Mouse (Mus musculus) liver, embryonic 11.5 days (tissue): Measurements from ENCODE around the gene Brd3. TPM values are rescaled to one million over a fixed set of nuclear protein-coding genes. Genes with fewer than 3 reads are reported as not detected.

Experiments
- ATAC-seq: fragments of 200-750 bp; cut with Nextera tagmentation; replicated peaks from 2 replicates; pipeline ENCODE4 v1.8.0; 2017; ENCODE audit warnings: moderate number of reproducible peaks, mild to moderate bottlenecking, moderate TSS enrichment, moderate library complexity; ENCODE audit not compliant: low FRiP score
- DNase-seq: peaks from one replicate; pipeline ENCODE4 v3.0.0-alpha.2; 2017; ENCODE audit warnings: low spot score
- H3K27ac ChIP-seq: fragments of 300-500 bp; sonication (generic); 2 replicates; pipeline ENCODE4 v1.5.1; 2014; ENCODE audit warnings: mild to moderate bottlenecking, low read depth, low read length, control low read depth
- H3K27me3 ChIP-seq: fragments of 300-500 bp; sonication (generic); replicated peaks from 2 replicates; pipeline ENCODE4 v1.6.1; 2014; ENCODE audit warnings: low read length, mixed read lengths; ENCODE audit not compliant: control insufficient read depth, insufficient read depth
- H3K36me3 ChIP-seq: fragments of 300-500 bp; sonication (generic); 2 replicates; pipeline ENCODE4 v1.6.1; 2014; ENCODE audit warnings: mild to moderate bottlenecking, low read length, moderate library complexity, mixed read lengths; ENCODE audit not compliant: control insufficient read depth, insufficient read depth
- H3K4me1 ChIP-seq: fragments of 300-500 bp; sonication (generic); replicated peaks from 2 replicates; pipeline ENCODE4 v1.6.1; 2014; ENCODE audit warnings: low read length, mixed read lengths; ENCODE audit not compliant: control insufficient read depth, insufficient read depth
- H3K4me2 ChIP-seq: fragments of 300-500 bp; sonication (generic); 2 replicates; pipeline ENCODE4 v1.6.1; 2014; ENCODE audit warnings: mild to moderate bottlenecking, control low read depth, moderate library complexity
- H3K4me3 ChIP-seq: fragments of 300-500 bp; sonication (generic); 2 replicates; pipeline ENCODE4 v1.5.1; 2014; ENCODE audit warnings: low read depth, low read length, control low read depth
- H3K9ac ChIP-seq: fragments of 300-500 bp; sonication (generic); 2 replicates; pipeline ENCODE4 v1.6.1; 2014; ENCODE audit warnings: low read depth, low read length, control low read depth
- H3K9me3 ChIP-seq: fragments of 300-500 bp; sonication (generic); 2 replicates; pipeline ENCODE4 v1.6.1; 2016; ENCODE audit warnings: low read length, inconsistent platforms, mixed read lengths; ENCODE audit not compliant: control insufficient read depth
- WGBS: fragments of 180-500 bp; shearing (Covaris S2); extraction: QIAGEN DNeasy Blood & Tissue Kit; methylation state at CpG from one replicate; pipeline ENCODE4 v1.1.7; 2014; 5-methylcytosine and 5-hydroxymethylcytosine counted together
- polyA plus RNA-seq: library from polyadenylated mRNA; unstranded; fragments of >200 nt; fragmentation: Nextera tagmentation; extraction: Ambion mirVana; gene quantifications from 2 replicates; pipeline ENCODE4 v1.2.1, GENCODE M21; 2014

Gene Brd3
- polyA plus RNA-seq, 1 experiment from 2014 or later, result 113 TPM

DNA sequence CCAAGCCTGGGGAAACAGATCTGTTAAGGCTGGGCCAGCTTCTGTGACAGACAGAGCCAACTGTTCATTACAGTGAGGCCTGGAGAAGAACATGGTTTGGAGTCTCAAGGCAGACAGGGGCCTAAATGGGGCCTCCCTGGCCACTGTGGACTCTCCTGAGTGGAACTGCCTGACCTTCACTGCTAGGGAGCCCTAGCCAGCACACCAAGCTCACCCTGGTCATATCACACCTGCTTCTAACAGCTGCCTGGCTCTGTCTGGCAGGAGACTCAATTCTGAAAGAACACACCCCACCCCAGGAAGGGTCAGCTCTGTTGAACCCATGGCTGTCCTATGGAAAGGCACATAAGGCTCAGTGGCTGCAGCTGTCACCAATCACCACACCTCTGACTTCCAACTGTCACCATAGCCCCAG is 36.3 kb downstream of the Brd3 start:
- no peak for ATAC-seq
- DNase-seq, result no peak
- peak overlapping the region; percentile 51 for H3K4me2 ChIP-seq
- peak overlapping the region; percentile 18 for H3K4me3 ChIP-seq
- no peaks in the 10 kb centered on the region for H3K9me3 ChIP-seq
- H3K9ac ChIP-seq, result peak overlapping the region; percentile 59
- H3K27ac ChIP-seq, result peak overlapping the region; percentile 91
- H3K4me1 ChIP-seq, result peaks cover 60% of the 10 kb centered on the region
- H3K36me3 ChIP-seq, result peaks cover 2% of the 10 kb centered on the region
- H3K27me3 ChIP-seq, result no peaks in the 10 kb centered on the region

GRCm38 (mm10) chr2:27470535-27470934 is 36.9 kb downstream of the Brd3 start:
- H3K9ac ChIP-seq, result peak overlapping the region; percentile 59
- no peak for DNase-seq
- peaks cover 4% of the 10 kb centered on the region for H3K36me3 ChIP-seq
- H3K27ac ChIP-seq, result peak overlapping the region; percentile 91
- peaks cover 60% of the 10 kb centered on the region for H3K4me1 ChIP-seq
- peak overlapping the region; percentile 18; the same call in 1 of the 2 replicates for H3K4me3 ChIP-seq
- peak; percentile 77 for ATAC-seq
- no peaks in the 10 kb centered on the region for H3K27me3 ChIP-seq
- no peaks in the 10 kb centered on the region for H3K9me3 ChIP-seq
- H3K4me2 ChIP-seq, result peak overlapping the region; percentile 51
- WGBS, result 53% methylated on average over 2 of the region's 2 CpGs

DNA sequence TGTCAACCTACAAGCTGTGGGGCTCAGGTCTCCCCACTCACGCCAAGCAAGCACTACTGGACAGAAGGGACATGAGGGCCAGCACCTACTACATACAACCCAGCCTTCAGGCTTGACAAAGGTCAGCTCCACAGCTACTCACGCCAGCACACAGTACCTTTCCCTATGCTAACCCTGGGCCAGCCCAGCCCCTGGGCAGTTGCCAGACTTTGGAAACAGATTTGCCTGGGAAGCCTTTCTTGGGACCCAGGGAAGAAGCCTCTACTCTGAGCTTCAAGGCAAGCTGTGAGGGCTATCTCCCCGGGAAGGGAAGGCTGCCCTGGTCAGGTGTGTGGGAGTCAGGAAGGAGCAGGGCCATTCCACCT is 37.5 kb downstream of the Brd3 start:
- WGBS, result 57% methylated on average over 3 of the region's 3 CpGs
- peak overlapping the region; percentile 52 for H3K9ac ChIP-seq
- DNase-seq, result no peak

GRCm38 (mm10) chr2:27469292-27469990 is 38.0 kb downstream of the Brd3 start:
- peak overlapping the region; percentile 91 for H3K27ac ChIP-seq
- no peak overlapping the region for H3K4me3 ChIP-seq
- peak overlapping the region; percentile 51 for H3K4me2 ChIP-seq
- peaks cover 60% of the 10 kb centered on the region for H3K4me1 ChIP-seq
- H3K36me3 ChIP-seq, result peaks cover 5% of the 10 kb centered on the region
- 67% methylated on average over 4 of the region's 4 CpGs for WGBS
- DNase-seq (no peak), ATAC-seq (no peak)
- no peaks in the 10 kb centered on the region for H3K9me3 ChIP-seq
- peak overlapping the region; percentile 52 for H3K9ac ChIP-seq
- no peaks in the 10 kb centered on the region for H3K27me3 ChIP-seq

More for the DNA sequence above, 37.5 kb downstream of the Brd3 start:
- Histone ChIP-seq H3K4me1 (peaks cover 60% of the 10 kb centered on the region), H3K4me2 (peak overlapping the region; percentile 51), H3K4me3 (no peak overlapping the region), H3K36me3 (peaks cover 5% of the 10 kb centered on the region), H3K27ac (peak overlapping the region; percentile 91), H3K9me3 (no peaks in the 10 kb centered on the region), H3K27me3 (no peaks in the 10 kb centered on the region)
- ATAC-seq, result no peak

DNA sequence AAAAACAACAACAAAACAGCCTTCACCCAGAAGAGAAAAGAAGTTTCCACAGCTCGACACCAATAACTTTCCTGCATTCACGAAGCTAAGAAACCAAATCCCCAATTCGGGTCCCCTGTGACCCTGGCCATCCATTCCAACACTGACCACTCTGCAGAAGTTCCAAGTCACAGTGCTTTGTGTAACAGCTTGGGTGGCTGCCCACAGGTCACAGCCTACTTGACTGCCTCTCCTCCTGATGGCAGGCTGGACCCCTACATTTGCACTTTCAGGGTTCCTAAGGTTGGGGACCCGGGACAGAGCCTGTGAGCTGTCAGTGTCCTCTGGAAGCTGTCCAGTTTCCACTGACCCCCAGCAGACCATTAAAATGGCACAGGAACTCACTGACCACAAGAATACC is 44.6 kb downstream of the Brd3 start:
- H3K27me3 ChIP-seq, result no peaks in the 10 kb centered on the region
- ATAC-seq, result no peak
- no peak overlapping the region for H3K9ac ChIP-seq
- H3K27ac ChIP-seq, result no peak overlapping the region
- WGBS, result 90% methylated on average over 4 of the region's 4 CpGs
- H3K9me3 ChIP-seq, result no peaks in the 10 kb centered on the region
- no peak for DNase-seq
- H3K4me1 ChIP-seq, result 0 out of 2 replicates have a peak, but pooled peaks cover under 1% of the 10 kb centered on the region
- no peak overlapping the region for H3K4me2 ChIP-seq
- H3K36me3 ChIP-seq, result peaks cover 54% of the 10 kb centered on the region
- H3K4me3 ChIP-seq, result no peak overlapping the region

GRCm38 (mm10) chr2:27461881-27462660 is 45.4 kb downstream of the Brd3 start:
- H3K4me2 ChIP-seq, result no peak overlapping the region
- H3K36me3 ChIP-seq, result peaks cover 60% of the 10 kb centered on the region
- no peaks in the 10 kb centered on the region for H3K4me1 ChIP-seq
- ATAC-seq (no peak), DNase-seq (no peak)
- no peak overlapping the region for H3K4me3 ChIP-seq
- no peak overlapping the region for H3K27ac ChIP-seq
- H3K9me3 ChIP-seq, result no peaks in the 10 kb centered on the region
- H3K9ac ChIP-seq, result no peak overlapping the region
- 78% methylated on average over 4 of the region's 4 CpGs for WGBS
- H3K27me3 ChIP-seq, result no peaks in the 10 kb centered on the region

GRCm38 (mm10) chr2:27460651-27461050 is 46.8 kb downstream of the Brd3 start:
- DNase-seq (no peak), ATAC-seq (no peak)
- no peak overlapping the region for H3K4me2 ChIP-seq
- no peak overlapping the region for H3K4me3 ChIP-seq
- no peak overlapping the region for H3K9ac ChIP-seq
- H3K27me3 ChIP-seq, result no peaks in the 10 kb centered on the region
- WGBS, result 70% methylated on average over 9 of the region's 9 CpGs
- H3K4me1 ChIP-seq, result no peaks in the 10 kb centered on the region
- H3K27ac ChIP-seq, result no peak overlapping the region
- peaks cover 68% of the 10 kb centered on the region for H3K36me3 ChIP-seq
- no peaks in the 10 kb centered on the region for H3K9me3 ChIP-seq

DNA sequence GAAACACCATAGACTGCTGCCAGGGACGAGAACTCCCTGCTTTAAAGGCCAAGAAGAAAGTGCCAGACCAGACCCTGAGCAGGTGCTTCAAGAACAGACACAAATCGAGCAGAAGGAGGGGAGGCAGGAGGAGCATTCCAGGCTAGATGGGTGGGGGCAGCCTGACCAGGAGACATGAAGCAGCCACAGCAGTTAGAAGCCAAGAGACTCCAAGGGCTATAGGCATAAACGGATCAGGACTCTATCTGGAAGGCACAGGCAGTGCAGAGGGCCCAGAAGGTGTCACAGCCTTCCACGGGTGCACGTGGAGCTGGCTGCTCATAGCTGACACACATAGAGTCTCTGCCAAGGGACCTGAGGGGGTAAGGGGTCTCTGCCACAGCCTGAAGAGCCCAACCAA is 47.3 kb downstream of the Brd3 start:
- H3K4me3 ChIP-seq, result no peak overlapping the region
- DNase-seq, result no peak
- H3K36me3 ChIP-seq, result peaks cover 69% of the 10 kb centered on the region
- H3K9ac ChIP-seq, result no peak overlapping the region
- no peaks in the 10 kb centered on the region for H3K9me3 ChIP-seq
- no peak overlapping the region for H3K27ac ChIP-seq
- no peak overlapping the region for H3K4me2 ChIP-seq
- ATAC-seq, result no peak
- WGBS, result 85% methylated on average over 5 of the region's 5 CpGs
- H3K27me3 ChIP-seq, result no peaks in the 10 kb centered on the region
- H3K4me1 ChIP-seq, result no peaks in the 10 kb centered on the region
